Mouse (Mus musculus) thymus, adult 2 months (tissue): ENCODE results near the gene Tmem235.

Source experiments
- CTCF ChIP-seq: fragments of 200-500 bp; IDR thresholded peaks from 2 replicates; pipeline ENCODE4 v1.5.1; 2012; ENCODE audit warnings: mild to moderate bottlenecking, control low read depth, low read length, moderate library complexity, borderline replicate concordance; ENCODE audit not compliant: control insufficient read depth, poor library complexity, insufficient read depth; ENCODE audit errors: extremely low read depth
- POLR2A ChIP-seq: fragments of 200-500 bp; IDR thresholded peaks from 2 replicates; pipeline ENCODE4 v1.6.1; 2012; ENCODE audit warnings: mild to moderate bottlenecking, low read length, control low read depth, moderate library complexity; ENCODE audit not compliant: control insufficient read depth, poor library complexity, insufficient read depth; ENCODE audit errors: extremely low read depth

GRCm38 (mm10) chr11:117858392-117858791 is 2.2 kb upstream of the Tmem235 start:
- TF ChIP-seq CTCF (no peak), POLR2A (no peak)
